Mouse (Mus musculus) right cerebral cortex, postnatal 4 days (tissue): ENCODE data around the gene Jph3.

Experiments
- DNase-seq: peaks from one replicate; pipeline ENCODE4 v3.0.0-alpha.2; 2022

Gene Jph3

GRCm38 (mm10) chr8:121729323-121729722 is at the start of gene Jph3:
TSS of gene Jph3 (plus strand) at chr8:121729623.
- DNase-seq: no peak

- DNase-seq: no peak
These were observed 48.5 kb upstream of the Jph3 start for GRCm38 (mm10) chr8:121680896-121681295.

DNA sequence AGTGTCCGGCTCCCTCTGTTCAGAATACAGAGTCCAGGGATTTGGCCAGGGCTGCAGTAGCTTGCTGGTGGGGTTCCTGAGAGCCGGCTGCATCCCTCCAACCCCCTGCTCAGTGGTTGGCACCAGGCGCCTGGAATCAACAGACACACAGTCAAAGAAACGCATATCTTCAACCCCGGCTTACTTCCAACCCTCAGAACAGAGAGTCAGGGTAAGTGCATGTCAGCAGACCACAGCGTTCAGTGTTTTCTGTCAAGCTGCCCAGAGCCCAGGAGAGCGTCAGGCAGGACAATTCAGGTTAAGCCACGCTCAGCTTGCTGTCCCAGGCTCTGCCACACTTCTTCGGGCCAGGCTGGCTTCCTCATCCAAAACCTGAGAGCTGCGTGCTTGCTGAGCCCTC is 48.0 kb upstream of the Jph3 start:
- no peak for DNase-seq

GRCm38 (mm10) chr8:121683083-121683832 is 46.2 kb upstream of the Jph3 start:
- DNase-seq: no peak

DNA sequence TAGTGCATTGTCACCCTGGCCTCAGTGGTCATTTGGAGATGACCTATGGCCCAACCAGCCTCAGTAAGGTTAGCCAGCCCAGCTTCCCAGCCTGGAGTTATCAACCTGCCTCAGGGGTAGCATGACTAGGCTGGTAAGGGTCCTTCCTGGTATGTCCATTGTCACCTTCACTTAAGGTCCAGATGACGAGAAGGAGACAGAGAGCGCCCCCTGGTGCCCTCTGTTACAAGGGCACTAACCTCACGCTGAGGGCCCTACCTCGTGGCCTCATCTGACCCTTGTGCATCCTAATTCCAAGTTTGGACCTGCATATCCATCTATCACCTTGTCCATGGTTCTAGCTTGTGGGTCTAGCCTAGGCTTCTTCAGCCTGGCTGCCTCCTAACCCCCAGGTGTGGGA is 44.0 kb upstream of the Jph3 start:
- peak; percentile 56 for DNase-seq

GRCm38 (mm10) chr8:121687455-121688161 is 41.8 kb upstream of the Jph3 start:
- peak; percentile 57 for DNase-seq

DNA sequence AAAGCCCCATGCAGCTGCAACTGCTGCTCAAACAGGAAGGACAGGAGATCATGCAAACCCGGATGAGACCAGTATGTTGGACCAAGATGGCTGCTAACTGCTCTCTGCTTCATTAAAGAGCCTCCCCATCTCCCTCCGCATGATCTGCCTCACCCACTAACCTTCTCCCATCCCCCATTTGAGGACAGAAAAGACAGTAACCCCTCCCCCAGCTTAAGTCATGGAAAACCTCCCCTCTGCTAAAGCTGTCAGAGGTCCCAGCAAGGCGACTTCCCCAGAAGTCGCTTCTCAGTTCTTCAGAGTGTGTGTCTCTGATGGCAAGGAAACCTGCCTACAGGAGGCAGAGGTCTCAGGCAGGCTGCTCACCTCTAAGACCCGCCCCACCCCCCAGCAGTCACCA is 40.9 kb upstream of the Jph3 start:
- no peak for DNase-seq

DNA sequence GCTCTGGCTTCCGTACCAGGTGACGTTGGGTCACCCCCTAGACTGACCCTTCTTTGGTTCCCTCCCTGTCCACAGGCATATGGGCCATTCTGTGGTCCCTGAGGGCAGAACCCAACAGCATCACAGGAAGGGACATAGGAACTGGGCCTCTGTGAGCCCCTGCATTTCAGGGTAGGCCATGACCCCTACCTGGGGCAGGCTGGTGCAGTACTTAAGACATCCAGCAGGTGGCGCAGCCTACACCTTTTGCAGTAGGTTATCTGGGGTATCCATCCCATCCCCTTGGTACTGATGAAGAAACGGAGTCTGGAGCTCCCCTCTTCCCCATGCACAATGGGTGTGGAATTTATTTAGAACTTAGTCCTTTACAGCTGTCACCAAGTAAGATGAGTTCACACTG is 35.0 kb upstream of the Jph3 start:
- DNase-seq: peak; percentile 49

DNA sequence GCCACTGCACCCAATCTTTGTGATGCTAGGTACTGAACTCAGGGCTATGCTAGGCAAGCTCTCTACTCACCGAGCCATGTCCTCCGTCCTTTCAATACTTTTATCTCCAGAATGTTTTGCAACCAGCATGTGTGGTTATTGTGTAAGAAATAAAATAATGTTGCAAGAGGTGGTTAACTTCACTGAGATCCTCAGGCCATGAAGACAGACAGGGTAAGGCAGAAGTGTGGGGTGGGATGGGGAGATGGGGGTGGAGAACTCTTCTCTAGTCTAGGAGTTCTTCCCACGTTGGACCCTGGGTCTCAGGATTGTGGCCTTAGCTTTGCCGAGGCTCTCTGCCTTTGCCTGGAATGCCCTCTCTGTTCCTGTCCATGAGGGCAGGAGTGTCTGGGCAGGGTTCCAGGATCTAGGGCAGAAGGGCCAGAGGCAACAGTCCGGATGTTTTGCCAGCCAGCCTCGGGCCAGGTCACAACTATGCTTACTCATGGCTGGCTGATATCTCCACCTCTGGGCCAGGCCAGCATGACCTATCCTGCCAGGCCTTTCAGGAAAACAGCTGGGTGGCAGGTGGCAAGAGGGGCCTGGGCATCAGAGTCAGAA is 33.7 kb upstream of the Jph3 start:
- DNase-seq: no peak

DNA sequence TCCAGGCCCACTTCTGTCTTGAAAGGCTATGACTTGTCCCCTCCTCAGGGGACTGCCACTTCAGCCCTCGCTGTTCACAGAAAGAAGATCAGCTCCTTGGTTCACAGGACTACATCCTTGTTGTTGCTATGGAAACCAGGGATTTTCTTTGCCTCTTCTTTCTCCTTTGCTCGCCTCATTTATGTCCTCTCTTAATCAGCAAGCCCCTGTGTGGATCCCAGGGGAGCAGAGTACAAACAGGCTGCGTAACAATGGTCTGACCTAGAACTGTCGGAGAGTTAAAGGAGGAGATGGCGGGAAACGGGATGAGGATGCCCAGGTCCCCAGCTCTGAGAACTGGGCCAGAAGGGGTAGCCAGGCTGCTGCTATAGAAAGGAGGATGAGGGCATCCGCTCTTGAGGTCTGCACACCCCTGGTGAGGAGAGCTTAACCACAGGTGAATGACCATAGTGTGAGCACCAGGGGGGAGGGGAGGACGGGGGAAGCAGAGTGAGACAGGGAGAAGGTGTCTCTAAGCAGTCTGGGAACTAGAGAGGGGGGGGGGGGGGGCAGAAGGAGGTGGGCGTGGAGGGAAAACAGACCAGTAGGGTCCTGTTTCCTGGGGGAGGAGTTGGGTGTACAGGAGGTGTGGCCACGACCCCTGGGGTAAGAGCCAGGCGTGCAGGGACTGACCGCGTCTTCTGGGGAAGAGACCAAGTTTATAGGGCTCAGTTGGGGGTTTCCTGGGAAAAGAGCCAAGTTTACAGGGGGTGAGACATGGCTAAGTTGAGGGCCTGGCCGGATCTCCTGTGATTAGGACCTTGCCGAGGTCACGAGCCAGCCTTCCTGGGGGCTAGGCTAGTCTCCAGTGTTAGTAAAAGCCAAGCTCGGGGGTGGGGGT is 31.4 kb upstream of the Jph3 start:
- no peak for DNase-seq

GRCm38 (mm10) chr8:121698615-121699101 is 30.8 kb upstream of the Jph3 start:
- no peak for DNase-seq

DNA sequence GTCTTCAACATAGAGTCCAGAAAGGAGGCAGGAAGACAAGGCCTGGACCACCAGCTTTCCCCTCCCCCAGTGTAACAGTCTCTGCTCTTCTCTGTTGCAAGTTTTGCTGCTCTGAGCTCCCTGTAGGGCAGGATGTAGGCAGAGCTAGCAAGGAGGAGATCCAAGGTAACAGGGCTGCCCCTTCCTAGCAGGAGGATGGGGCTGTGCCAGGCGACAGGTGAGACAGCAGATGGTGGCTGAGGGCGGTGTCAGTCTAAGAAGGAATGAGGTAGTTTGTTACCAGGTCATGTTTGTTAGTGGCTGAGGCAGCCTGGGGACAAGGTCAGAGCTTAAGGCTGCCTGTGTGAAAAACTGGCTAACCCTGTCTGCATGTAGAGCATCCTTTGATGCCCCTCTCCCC is 29.5 kb upstream of the Jph3 start:
- no peak for DNase-seq

DNA sequence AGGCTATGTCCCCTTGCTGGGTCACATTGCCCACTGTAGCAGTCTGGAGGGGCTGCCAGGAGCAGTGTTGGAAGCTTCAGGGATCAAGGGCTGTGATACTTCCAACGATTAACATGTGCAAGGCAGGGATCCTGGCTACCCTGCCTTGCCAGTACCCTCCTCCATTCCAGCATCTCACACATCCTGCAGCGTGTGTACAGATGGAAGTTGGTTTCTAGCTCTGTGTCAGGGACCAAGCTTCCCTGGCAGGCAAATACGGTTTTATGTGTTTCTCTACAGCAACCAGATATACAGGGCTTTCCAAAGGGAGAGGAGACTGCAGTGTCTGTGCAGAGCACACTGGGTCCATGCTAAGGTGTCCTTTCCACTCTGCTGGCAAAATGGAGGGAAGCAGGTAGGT is 24.2 kb upstream of the Jph3 start:
- no peak for DNase-seq

DNA sequence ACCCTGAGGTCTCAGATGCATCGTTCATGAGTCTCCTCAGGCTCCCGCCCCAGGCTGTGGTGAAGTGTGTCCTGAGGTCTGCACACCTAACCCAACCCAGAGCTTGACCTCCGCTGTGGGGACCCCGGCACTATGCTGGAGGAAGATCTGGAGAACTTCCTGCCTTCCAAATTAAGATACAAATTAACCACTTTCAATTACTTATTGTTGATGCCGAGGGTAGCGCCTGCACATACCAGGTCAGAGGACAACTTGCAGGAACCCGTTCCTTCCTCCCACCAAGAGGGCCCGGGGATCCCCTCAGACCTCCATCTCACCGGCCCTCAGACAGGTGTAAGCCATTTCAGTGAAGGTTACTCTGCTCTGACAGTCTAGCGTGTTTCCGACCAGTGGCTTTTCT is 22.5 kb upstream of the Jph3 start:
- DNase-seq: no peak

DNA sequence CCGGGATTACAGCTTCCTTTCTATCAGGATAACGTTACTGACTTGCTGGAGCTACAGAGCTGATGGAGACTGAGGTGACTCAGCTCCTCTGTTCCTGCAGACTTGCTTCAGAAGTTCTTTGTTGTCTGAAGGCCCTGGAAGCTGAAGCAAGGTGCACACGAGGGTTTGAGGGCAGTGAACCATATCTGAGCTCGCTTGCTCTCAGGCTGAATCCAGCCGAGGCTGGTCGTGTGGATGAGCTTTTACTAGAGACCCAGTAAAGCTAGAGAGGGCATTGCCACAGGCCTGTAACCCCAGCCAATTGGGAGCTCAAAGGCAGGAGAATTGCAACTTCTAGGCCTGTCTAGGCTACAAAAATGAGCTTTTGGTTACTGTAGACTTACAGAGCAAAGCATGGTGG is 21.0 kb upstream of the Jph3 start:
- no peak for DNase-seq

GRCm38 (mm10) chr8:121717502-121717901 is 11.9 kb upstream of the Jph3 start:
- DNase-seq: no peak

GRCm38 (mm10) chr8:121717982-121718425 is 11.4 kb upstream of the Jph3 start:
- peak; percentile 97 for DNase-seq

DNA sequence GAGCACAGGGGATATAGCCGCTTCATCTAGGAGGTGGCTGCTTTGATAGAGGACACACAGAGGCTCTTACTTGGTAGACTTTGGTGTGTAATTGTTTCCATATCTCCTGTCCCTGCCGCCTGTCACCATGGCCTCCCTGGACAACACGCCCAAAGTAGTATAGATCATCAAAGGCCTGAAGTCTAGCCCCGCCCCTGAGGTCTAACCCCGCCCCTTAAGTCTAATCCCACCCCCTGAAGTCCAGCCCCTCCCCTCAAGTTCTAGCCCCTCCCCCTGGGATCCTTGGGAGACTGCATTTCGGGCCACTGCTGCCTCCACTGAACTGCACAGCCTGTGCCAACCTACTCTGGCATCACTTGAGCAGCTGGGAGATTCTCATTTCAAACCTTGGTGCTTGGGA is 10.5 kb upstream of the Jph3 start:
- no peak for DNase-seq

- no peak for DNase-seq
These were observed 8.4 kb upstream of the Jph3 start for GRCm38 (mm10) chr8:121721072-121721471.

DNA sequence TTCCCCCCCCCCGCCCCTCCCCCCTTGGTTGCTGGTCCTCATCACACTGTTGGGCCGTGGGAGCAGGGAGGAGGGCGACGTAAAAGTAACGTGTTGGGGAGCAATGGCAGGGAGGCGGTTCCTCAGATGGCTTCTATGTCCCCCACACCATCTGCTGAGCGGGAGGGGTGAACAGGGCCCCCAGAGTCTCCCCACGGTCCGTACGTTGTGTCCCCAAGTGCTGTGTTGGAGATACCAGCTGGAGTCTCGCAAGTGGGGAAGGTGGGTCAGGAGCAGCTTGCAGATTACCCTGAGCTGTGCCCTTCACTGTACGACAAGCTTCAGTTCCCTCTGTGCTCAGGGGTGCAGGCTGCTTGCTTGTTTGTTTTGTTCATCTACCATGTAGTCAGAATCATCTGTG is 5.6 kb upstream of the Jph3 start:
- DNase-seq: no peak

DNA sequence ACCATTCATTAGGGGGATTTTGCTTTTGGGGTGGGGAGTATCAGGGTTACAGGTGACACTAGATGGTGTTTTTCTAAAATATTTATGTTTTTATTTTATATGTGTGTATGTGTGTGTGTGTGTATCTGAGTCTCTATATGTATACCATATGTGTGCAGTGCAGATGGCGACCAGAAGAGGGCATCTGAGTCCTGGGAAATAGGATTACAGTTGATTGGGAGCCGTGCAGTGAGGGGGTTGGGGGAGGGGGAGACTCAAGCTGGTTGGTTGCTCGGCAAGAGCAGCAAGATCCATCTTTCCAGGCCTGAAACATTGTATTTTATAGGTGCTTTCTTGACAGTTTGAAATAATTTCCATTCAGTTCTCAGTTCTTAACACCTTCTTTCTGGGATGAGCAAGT is 2.3 kb upstream of the Jph3 start:
- no peak for DNase-seq

DNA sequence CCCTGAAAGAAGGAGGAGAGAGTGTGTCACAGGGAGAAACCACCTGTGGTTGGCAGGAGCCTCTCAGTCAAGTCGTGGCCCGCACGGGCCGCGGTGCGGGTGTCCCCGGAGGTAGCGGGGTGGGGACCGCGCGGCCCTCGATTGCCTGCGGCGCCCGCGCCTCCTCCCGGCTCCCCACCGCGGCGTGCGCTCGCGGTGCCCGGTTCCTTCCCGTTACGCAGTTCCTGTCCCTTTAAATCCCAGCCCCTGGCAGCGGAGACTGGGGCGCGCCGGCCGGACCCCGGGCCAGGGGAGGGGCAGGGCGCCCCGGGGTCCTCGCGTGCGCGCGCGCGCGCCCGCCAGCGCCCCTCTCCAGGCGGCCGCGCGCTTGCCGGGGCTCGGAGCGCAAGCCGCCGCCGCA is 331 bp downstream of the Jph3 start:
- DNase-seq: peak; percentile 53

DNA sequence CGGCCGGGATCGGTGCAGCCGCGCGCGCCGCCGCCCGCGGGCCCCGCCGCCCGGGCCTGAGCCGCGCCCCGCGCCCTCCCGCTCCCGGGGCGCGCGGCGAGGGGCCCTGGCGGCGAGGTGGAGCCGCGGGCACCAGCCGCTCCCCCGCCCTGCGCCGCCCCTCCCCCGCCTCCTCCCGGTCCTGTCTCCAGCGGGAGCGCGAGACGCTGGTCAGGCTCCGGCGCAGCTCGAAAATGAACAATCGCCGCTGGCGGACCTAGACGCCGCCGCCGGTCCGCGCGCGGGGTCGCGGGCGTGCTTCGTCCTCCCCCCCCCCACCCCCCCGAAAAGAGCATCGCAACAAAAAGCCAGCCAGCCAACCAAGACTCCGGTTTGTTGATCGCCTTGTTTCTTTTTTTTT is 747 bp downstream of the Jph3 start:
- DNase-seq: peak; percentile 71
